Mouse (Mus musculus) frontal cortex, adult (tissue): Measurements from ENCODE around the gene Btbd9.

Experiments used
- ATAC-seq: cut with Nextera tagmentation; 2 replicates; pipeline ENCODE4 v1.9.2; 2017; ENCODE audit warnings: mild to moderate bottlenecking, moderate library complexity, mixed read lengths; ENCODE audit not compliant: low TSS enrichment

Btbd9 gene

GRCm38 (mm10) chr17:30454155-30454861, 122.0 kb downstream of the Btbd9 start:
- no peak for ATAC-seq

- peak; percentile 47; the same call in 1 of the 2 replicates for ATAC-seq
These were observed 123.0 kb downstream of the Btbd9 start for GRCm38 (mm10) chr17:30453272-30453671.

DNA sequence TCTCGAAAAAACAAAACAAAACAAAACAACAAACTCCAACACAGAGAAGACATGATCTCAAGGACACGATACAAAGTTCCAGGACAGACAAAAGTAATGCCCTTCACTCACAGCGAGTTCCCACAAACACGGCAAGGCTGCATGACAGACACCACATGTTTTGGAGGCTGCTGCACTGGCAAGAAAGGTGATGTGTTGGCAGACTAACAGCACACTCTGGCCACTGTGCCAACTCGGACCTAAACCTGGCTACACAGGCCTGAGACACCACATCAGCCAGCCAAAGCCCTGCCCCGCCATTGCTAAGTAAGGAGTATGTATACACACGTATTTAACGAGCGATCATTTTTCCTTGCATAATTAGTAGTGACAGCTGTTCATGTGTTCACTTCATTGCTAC, 123.9 kb downstream of the Btbd9 start:
- no peak for ATAC-seq

GRCm38 (mm10) chr17:30448562-30448961, 127.7 kb downstream of the Btbd9 start:
- ATAC-seq: no peak

GRCm38 (mm10) chr17:30445805-30446441, 130.4 kb downstream of the Btbd9 start:
- no peak for ATAC-seq

GRCm38 (mm10) chr17:30439702-30440101, 136.6 kb downstream of the Btbd9 start:
- ATAC-seq: no peak

DNA sequence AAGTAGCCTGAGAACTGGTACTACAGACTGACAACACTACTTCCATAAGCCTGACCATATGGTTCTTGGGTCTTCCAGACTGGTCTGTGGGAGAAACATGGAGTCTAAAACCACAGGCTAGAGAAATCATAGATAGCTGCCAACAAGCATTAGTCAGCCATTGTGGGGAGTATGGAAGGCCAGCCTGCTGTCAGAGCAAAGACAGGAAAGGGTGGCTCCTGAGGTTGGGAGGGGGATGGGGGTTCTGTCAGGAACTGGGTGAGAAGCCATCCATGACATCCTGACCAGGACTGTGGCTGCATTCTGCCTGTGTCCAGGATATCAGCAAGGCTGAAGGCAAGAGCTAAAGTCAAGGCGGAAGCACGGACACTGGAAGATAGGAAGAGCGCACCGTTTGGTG, 137.5 kb downstream of the Btbd9 start:
- ATAC-seq: no peak

DNA sequence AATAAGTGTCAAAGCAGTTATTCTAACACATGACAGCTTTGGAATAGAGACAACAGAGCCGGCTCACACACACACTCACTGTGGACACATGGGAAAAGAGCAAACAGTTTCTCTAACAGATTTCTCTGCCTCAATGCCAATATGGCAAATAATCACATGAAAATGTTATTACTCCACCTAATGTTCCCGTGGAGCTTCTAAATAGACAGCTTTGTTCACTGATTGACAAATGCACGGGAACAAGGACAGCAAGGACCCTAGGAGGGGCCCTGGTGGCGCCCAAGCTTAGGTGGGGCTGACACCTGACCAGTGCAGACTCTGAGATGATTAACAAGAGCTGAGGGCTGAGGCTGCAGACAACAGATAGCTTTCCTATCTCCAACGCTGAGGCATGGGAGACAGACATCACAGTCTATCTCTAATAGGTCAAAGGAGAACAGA, 140.2 kb downstream of the Btbd9 start:
- no peak for ATAC-seq

- ATAC-seq: no peak
These were observed 140.8 kb downstream of the Btbd9 start for GRCm38 (mm10) chr17:30435478-30435877.

- ATAC-seq: no peak
These were observed 144.2 kb downstream of the Btbd9 start for GRCm38 (mm10) chr17:30432094-30432493.

DNA sequence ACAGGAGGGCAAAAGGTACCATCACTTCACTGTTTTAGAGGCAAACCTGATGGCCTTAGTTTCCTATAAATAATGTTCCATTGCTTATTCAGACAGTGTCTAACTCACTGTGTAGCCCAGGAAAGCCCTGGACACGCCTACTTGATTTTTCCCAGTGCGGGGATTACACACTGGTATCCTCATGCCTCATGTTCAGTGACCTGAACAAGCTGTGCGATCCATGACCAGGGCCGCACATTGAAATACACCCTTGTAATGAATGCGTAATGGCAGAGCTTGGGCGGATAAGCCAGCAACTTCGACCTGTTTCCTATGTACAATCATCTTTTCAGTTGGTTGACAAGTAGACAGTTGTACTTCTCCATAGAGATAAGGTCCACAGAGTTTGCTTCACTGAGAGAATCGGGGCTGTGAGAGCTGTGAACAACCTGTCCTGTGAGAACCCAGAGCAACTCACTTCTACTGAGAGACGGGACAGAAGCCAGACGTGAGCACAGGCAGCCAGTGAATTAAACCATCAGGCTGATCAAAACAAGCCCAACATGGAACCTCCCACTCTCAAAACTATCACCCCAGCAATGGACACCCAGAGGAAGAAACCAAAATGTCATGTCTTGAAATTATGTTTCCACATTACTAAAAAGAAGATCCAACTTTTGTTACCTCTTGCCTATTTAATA, 145.2 kb downstream of the Btbd9 start:
- no peak for ATAC-seq

DNA sequence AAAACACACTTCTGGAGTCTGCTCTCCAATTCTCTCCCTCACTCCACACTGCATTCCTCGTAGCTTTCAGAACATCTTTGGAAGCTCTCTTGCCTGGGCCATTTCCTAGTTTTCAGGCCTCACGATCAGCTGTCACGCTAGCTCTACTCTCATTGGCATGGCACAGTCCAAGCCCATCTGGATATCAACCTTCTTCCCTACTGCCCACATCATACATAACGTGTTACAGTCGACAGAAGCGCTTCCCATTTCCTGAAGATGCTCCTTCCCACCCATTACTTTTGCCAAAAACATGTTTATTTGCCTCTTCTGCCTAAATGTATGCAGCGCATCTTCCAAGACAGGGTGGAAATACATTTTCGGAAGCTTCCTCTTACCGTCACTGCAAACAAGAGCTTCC, 147.6 kb downstream of the Btbd9 start:
- peak; percentile 92 for ATAC-seq

DNA sequence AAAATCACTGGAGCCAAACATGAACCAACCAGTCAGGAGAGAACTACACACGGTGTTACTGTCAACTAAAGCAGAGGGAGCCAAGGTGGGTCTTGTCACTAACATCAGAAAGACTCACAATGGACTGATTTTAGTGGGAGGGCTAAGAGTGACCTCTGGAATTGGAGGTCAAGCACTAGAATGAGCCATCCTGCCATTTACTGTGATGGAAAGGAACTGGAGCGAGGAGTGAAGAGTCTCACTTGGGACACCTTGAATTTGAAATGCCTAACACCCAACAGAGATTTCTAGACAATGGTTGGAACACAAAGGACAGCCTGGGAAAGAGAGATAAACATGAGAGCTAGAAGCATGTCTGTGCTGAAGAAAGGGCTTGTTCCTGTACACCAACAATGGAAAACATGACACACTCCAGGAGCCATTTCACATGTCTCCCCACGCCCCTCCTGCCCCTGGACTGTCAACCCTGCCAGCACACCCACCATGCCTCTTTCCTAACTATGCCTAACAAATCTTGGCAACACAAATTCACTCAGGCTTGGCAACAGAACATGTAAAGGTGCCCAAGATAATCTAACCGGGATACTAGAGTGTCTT, 152.9 kb downstream of the Btbd9 start:
- no peak for ATAC-seq

GRCm38 (mm10) chr17:30422278-30422677, 154.0 kb downstream of the Btbd9 start:
- no peak for ATAC-seq

DNA sequence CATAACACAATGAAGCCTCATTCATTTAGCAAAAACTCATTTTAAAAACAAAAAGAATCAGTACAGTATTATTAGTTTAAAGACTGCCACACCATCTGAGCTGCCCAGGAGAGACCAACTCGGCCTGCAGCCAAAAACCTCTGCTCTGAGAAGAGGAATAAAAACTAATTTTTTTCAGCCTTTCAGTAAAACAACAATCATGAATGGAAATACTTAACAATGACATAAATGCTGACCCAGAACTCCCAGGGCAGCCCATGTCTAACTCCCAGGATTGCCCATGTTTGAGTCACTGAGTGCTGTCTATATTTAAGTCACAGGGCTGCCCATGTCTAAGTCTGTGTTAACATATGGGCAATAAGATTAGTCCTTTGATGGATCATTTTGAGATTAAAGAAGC, 155.0 kb downstream of the Btbd9 start:
- ATAC-seq: no peak

DNA sequence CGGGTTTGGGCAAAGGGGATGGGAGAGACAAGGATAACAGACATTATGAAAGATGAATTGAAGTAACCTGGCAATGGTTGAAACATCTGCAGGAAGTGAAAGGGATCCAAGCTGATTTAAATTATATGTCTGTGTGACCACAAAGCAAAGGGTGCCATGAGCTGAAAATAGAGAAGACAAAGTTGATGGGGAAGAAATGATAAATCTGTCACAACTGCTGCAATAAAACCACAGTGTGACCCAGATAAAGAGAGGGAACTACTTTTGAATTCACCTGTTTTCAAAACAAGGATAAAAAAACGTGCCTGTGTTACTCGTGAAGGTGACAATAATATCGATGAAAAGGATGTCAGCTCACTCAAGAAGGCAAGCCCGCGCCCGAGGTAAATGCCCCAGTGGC, 156.8 kb downstream of the Btbd9 start:
- no peak for ATAC-seq

GRCm38 (mm10) chr17:30418510-30418909, 157.8 kb downstream of the Btbd9 start:
- no peak for ATAC-seq

- ATAC-seq: no peak
These were observed 159.2 kb downstream of the Btbd9 start for GRCm38 (mm10) chr17:30417106-30417505.

DNA sequence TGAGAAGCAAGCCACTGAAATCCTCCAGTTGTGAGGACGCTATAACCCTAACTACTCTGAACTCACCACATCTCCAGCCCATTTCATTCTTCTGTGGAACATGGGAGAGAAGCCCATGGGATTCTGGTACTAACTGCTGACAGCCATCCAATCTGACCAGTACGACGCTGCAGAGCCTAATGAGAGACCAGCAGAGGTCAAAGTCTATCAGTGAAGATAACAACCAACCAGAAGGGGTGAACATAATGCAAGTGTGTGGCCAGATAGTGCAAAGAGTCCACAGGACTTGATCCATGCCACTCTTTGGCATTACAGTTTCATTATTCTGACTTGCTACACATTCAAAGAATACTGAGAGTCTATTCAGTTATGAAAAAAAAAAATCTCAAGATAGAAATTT, 160.6 kb downstream of the Btbd9 start:
- no peak for ATAC-seq

GRCm38 (mm10) chr17:30412991-30413390, 163.3 kb downstream of the Btbd9 start:
- no peak for ATAC-seq

- ATAC-seq: no peak
These were observed 170.3 kb downstream of the Btbd9 start for GRCm38 (mm10) chr17:30406002-30406401.

GRCm38 (mm10) chr17:30402871-30403270, 173.4 kb downstream of the Btbd9 start:
- ATAC-seq: no peak

DNA sequence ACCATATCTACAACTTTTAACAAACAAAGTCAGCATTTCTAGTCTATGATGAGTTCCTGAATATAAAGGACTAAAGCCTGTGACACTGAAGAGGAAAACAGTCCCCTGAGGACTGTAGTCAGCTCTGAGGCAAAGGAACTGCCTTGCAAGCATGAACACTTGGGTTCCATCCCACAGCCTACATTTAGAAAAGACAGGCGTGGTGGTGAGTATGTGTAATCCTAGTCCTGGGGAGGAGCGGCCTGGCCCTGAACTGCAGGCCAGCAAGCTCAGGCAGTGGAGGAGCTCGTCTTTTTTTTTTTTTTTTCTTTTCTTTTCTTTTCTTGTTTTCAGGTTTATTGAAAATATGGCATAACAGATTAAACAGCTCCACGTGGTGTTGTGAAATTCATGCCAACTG, 181.0 kb downstream of the Btbd9 start:
- no peak for ATAC-seq
